Mouse (Mus musculus): ENCODE measurements at regions not wholly inside any gene's neighbourhood (a gene's known extent, or its start where the extent isn't known, plus 50 kb on each side); places are given as distances from the start of the nearest gene placed in this dataset.
A peak's percentile ranks its signal among the peaks of the same experiment; 100 is the strongest.

GRCm38 (mm10) chr2:45607393-45607792 is 490.2 kb upstream of the Zeb2 start:
- DNase-seq, result no peak

- DNase-seq, result no peak
Observed at GRCm38 (mm10) chr2:45601332-45601900, 484.2 kb upstream of the Zeb2 start.

GRCm38 (mm10) chr2:45593765-45594164 is 476.6 kb upstream of the Zeb2 start:
- DNase-seq, result no peak

- DNase-seq, result no peak
Observed at GRCm38 (mm10) chr2:45590980-45591379, 473.8 kb upstream of the Zeb2 start.

GRCm38 (mm10) chr2:45588248-45588647 is 471.1 kb upstream of the Zeb2 start:
- no peak for DNase-seq

GRCm38 (mm10) chr2:45586588-45587200 is 469.5 kb upstream of the Zeb2 start:
- no peak for DNase-seq

- peak in 1 of 2 experiments; percentile 4 for DNase-seq
Observed at GRCm38 (mm10) chr2:45581549-45581925, 464.3 kb upstream of the Zeb2 start.

- peak; percentile 8 to 15 for DNase-seq
Observed at GRCm38 (mm10) chr2:45580838-45581548, 463.8 kb upstream of the Zeb2 start.

- DNase-seq, result no peak
Observed at GRCm38 (mm10) chr2:45572906-45573305, 455.7 kb upstream of the Zeb2 start.

GRCm38 (mm10) chr2:45554707-45555106 is 437.5 kb upstream of the Zeb2 start:
- no peak for DNase-seq

- DNase-seq, result no peak
Observed at GRCm38 (mm10) chr2:45541394-45541793, 424.2 kb upstream of the Zeb2 start.

GRCm38 (mm10) chr2:45538950-45539349 is 421.8 kb upstream of the Zeb2 start:
- DNase-seq, result no peak

- DNase-seq, result peak in 1 of 2 experiments; percentile 10
Observed at GRCm38 (mm10) chr2:45537722-45538121, 420.5 kb upstream of the Zeb2 start.

- peak in 1 of 2 experiments; percentile 3 for DNase-seq
Observed at GRCm38 (mm10) chr2:45534806-45535205, 417.6 kb upstream of the Zeb2 start.

- no peak for DNase-seq
Observed at GRCm38 (mm10) chr2:45522310-45522709, 405.1 kb upstream of the Zeb2 start.

GRCm38 (mm10) chr2:45519550-45520152 is 402.5 kb upstream of the Zeb2 start:
- no peak for DNase-seq

GRCm38 (mm10) chr2:45514290-45515180 is 397.3 kb upstream of the Zeb2 start:
- no peak for DNase-seq

- no peak for DNase-seq
Observed at GRCm38 (mm10) chr2:45512852-45513251, 395.7 kb upstream of the Zeb2 start.

GRCm38 (mm10) chr2:45511791-45512190 is 394.6 kb upstream of the Zeb2 start:
- DNase-seq, result no peak

GRCm38 (mm10) chr2:45504468-45504867 is 387.3 kb upstream of the Zeb2 start:
- no peak for DNase-seq

- no peak for DNase-seq
Observed at GRCm38 (mm10) chr2:45493656-45494055, 376.5 kb upstream of the Zeb2 start.

- DNase-seq, result no peak
Observed at GRCm38 (mm10) chr2:45486530-45486929, 369.3 kb upstream of the Zeb2 start.

GRCm38 (mm10) chr2:45485477-45485876 is 368.3 kb upstream of the Zeb2 start:
- no peak for DNase-seq
